Mouse (Mus musculus): ENCODE measurements at regions not wholly inside any gene's neighbourhood (a gene's known extent, or its start where the extent isn't known, plus 50 kb on each side); places are given as distances from the start of the nearest gene placed in this dataset.

- H3K4me3 ChIP-seq, result no peak overlapping the region
- intact Hi-C loops (cut with DNase I), result no loop called here
- peak; percentile 61 for DNase-seq
- no peak for TF ChIP-seq CTCF (IDR thresholded peaks at IDR 0.05)
- H3K27ac ChIP-seq, result no peak overlapping the region; the same call in 1 of the 2 replicates
Observed at GRCm38 (mm10) chrX:97923956-97924355, 224.6 kb upstream of the Ar start.

- DNase-seq, result no peak
- TF ChIP-seq CTCF (IDR thresholded peaks at IDR 0.05), result no peak
- H3K4me3 ChIP-seq, result no peak overlapping the region
- H3K27ac ChIP-seq, result 0 out of 2 replicates have a peak overlapping the region, but pooled peaks have one; percentile 35
- intact Hi-C loops (cut with DNase I), result no loop called here
Observed at GRCm38 (mm10) chrX:97924361-97924760, 224.2 kb upstream of the Ar start.

GRCm38 (mm10) chrX:97925811-97926210 lies 222.8 kb upstream of the Ar start:
- TF ChIP-seq CTCF (IDR thresholded peaks at IDR 0.05), result no peak
- Histone ChIP-seq H3K4me3 (no peak overlapping the region), H3K27ac (no peak overlapping the region)
- no peak for DNase-seq
- intact Hi-C loops (cut with DNase I), result no loop called here
